Mouse (Mus musculus) lung, adult 18-20 months (tissue): Measurements from ENCODE around the gene Edem1.

ENCODE experiments used
- DNase-seq, 2 experiments: peaks; one replicate each; pipeline ENCODE4 v3.0.0; 2022; ENCODE audit warnings: mixed read lengths in 2 of 2

Gene Edem1

GRCm38 (mm10) chr6:108828234-108828868 lies at the start of gene Edem1:
Edem1 (plus strand) TSS chr6:108828641.
- peak; percentile 99 for DNase-seq

GRCm38 (mm10) chr6:108781865-108782264 lies 46.6 kb upstream of the Edem1 start:
- peak; percentile 24 to 29 for DNase-seq

GRCm38 (mm10) chr6:108782526-108783183 lies 45.8 kb upstream of the Edem1 start, which contains the start of gene Arl8b:
Arl8b (plus strand) TSS chr6:108783099.
- DNase-seq, result peak; percentile 94 to 95

GRCm38 (mm10) chr6:108783184-108783881 lies 45.1 kb upstream of the Edem1 start:
- peak; percentile 46 to 58 for DNase-seq

GRCm38 (mm10) chr6:108784056-108784455 lies 44.4 kb upstream of the Edem1 start:
- peak; percentile 75 to 85 for DNase-seq

- no peak for DNase-seq
These were observed 43.6 kb upstream of the Edem1 start for GRCm38 (mm10) chr6:108784796-108785195.

- no peak for DNase-seq
These were observed 42.9 kb upstream of the Edem1 start for GRCm38 (mm10) chr6:108785551-108785950.

- DNase-seq, result no peak
These were observed 36.9 kb upstream of the Edem1 start for GRCm38 (mm10) chr6:108791498-108791897.

- DNase-seq, result no peak
These were observed 32.5 kb upstream of the Edem1 start for GRCm38 (mm10) chr6:108795912-108796311.

- peak; percentile 69 to 78 for DNase-seq
These were observed 31.7 kb upstream of the Edem1 start for GRCm38 (mm10) chr6:108796706-108797105.

GRCm38 (mm10) chr6:108805194-108805593 lies 23.2 kb upstream of the Edem1 start:
- no peak for DNase-seq

- DNase-seq, result no peak
These were observed 22.6 kb upstream of the Edem1 start for GRCm38 (mm10) chr6:108805871-108806270.

- no peak for DNase-seq
These were observed 21.0 kb upstream of the Edem1 start for GRCm38 (mm10) chr6:108807446-108807845.

GRCm38 (mm10) chr6:108808786-108809185 lies 19.7 kb upstream of the Edem1 start:
- no peak for DNase-seq

- DNase-seq, result no peak
These were observed 18.2 kb upstream of the Edem1 start for GRCm38 (mm10) chr6:108810237-108810636.

- DNase-seq, result no peak
These were observed 16.3 kb upstream of the Edem1 start for GRCm38 (mm10) chr6:108812134-108812533.

GRCm38 (mm10) chr6:108817510-108817909 lies 10.9 kb upstream of the Edem1 start:
- DNase-seq, result no peak

GRCm38 (mm10) chr6:108824816-108825545 lies 3.5 kb upstream of the Edem1 start:
- no peak for DNase-seq

GRCm38 (mm10) chr6:108826070-108826469 lies 2.4 kb upstream of the Edem1 start:
- no peak for DNase-seq

GRCm38 (mm10) chr6:108827336-108827920 lies 1.0 kb upstream of the Edem1 start:
- no peak for DNase-seq

GRCm38 (mm10) chr6:108828872-108829271 lies 431 bp downstream of the Edem1 start:
- peak in 1 of 2 experiments; percentile 26 for DNase-seq
